Mouse (Mus musculus) CD4-positive, CD25-positive, alpha-beta regulatory T cell, adult 4 months (primary cell): Measurements from ENCODE around the gene Ism1. TPM values are rescaled to one million over a fixed set of nuclear protein-coding genes. Genes with fewer than 3 reads are reported as not detected.

Experiments used
- ATAC-seq: one replicate; pipeline ENCODE4 v1.8.0; 2017
- polyA plus RNA-seq, 2 experiments: library from polyadenylated mRNA; unstranded; fragments of 100-300 nt; shearing (Covaris generic); gene quantifications; one replicate each; pipeline ENCODE4 v1.2.1; 2017

The Ism1 gene
- polyA plus RNA-seq, 2 experiments from 2014 or later, result 0.26 TPM; not detected in 1

DNA sequence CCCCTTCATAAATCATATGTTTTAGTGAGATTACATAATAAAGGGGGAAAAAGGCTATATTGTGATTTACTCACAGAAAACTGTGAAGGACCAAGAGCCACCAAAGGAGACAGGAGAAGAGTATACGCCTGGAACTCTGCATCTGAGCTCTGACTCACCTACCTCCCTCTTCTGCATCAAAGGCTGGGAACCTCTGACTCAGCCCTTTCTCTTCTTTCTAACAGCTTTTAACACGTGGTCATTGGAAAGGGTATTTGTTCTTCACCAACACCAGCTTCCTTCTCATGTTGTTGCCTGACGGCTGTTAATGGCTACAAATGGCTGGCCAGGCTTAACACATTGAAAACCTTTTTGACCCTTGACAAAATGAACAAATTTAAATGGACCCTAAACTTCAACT, 36.2 kb downstream of the Ism1 start:
- no peak for ATAC-seq

DNA sequence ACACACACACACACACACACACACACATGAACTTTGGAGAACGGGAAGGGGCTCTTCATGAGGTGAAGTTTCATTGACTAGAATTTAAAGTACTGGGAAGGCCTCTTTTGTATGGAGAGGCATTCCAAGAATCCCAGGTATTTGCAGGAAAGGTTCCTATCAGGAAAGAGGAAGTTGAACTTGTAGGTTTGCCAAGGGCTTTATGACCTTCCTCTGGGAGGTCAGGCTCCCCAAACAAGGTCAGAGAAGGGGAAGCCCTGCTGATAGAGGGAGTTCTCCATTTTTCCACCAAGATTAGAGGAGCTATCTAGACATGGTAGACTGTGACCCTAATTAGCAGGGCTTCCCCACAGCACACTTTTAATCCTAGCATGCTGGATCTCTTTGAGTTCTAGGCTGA, 39.8 kb downstream of the Ism1 start:
- ATAC-seq, result no peak

DNA sequence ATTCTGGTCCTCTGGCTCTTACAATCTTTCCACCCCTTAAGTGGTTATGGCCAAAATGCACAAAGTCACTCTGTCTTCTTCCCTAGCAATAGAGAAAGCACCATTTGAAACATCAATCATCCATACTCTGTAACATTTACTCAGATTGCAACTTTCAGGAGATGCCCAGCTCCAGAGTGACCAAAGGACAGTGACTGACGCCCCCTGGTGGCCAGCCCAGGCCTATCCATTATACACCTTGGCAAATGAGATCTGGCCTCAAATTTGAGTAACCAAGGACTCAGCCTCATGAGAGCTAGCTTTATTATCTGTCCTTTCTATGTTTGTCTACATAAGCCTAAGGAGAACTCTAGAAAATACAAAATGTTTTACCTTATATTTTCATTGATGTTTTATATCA, 44.7 kb downstream of the Ism1 start:
- no peak for ATAC-seq

DNA sequence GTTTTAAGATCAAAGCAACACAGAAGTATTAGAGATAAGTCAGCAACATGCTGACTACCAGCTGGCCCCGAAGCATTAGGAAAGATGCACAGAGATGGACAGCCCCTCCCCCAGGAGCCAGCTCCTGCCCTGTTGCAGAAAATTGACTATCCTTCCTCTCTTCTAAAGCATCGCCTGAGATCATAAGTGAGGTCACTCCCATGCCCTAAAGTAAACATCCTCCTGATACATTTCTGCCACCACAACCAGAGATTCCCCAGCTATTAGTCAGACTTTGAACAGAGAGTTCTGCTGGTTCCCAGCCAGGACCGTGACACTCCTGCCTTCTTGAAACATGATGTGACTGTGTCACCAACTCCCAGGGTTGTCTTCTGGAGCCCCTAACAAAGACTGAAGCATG, 45.3 kb downstream of the Ism1 start:
- no peak for ATAC-seq

DNA sequence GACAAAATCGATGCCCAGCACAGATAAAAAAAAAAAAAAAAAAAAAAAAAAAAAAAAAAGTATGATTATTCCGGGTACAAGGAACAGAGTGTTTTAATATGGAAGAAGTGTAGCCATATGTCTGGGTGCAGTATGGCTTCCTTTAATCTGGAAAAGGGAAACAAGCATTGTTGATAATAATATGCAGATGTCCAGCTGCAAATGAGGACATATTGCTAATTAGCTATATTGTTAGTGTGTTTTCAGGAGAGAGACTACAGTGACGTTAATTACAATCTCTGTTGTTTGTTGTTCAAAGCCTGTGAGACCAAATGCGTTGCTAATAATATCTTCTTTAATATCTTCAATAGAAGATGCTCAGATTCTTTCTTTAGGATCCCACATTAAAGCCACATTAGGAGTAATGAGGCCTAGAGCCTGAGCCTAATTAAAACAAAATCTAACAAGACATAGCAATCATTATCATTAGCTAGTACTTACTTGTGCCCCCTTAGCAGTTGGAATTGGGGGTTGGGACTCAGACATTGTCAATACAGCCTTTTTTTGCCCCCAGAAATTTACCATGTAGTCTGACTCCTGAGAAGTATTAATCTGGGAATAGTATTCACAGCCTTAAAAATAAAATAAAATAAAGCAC, 46.3 kb downstream of the Ism1 start:
- ATAC-seq, result no peak

DNA sequence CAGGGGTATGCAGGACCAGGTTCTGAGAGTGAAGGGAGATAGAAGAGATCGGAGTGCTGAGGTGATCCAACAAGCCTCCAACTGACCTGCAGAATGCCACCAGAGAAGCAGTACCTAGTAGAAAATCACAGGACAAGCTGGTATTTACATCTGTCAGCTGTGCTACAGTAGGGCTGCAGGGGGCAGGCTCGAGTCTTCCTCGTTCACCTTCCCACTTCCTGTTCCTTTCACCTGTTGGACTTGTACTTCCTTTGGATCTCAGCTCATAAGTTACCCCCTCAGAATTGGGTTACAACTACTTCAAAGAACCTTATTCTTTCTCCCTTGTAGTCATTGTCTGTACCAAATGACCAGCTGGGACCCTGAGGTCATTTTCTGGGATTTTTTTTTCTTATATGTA, 47.4 kb downstream of the Ism1 start:
- no peak for ATAC-seq

GRCm38 (mm10) chr2:139728060-139728459, 50.1 kb downstream of the Ism1 start:
- ATAC-seq, result no peak

- no peak for ATAC-seq
Measured at GRCm38 (mm10) chr2:139729377-139729776, 51.4 kb downstream of the Ism1 start.

DNA sequence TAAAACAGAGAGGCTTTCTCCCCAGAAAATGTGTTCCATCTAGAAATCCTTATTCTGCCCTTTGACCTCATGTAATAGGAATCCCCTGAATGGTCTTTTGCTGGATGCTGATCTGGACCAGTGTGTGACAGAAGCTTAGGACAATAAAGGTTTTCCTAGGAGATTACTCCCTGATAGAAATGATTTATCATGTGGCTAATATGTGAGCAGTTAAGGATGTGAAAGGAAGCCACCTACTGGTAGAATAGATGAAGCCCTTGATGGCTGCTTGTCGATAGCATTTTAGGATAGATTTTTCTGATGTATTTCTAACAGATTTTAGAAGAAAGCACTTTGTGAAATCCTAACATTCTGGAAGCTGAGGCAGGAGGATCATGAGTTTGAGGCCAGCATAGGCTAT, 64.4 kb downstream of the Ism1 start:
- ATAC-seq, result no peak

GRCm38 (mm10) chr2:139757021-139757420, 79.0 kb downstream of the Ism1 start:
- no peak for ATAC-seq

GRCm38 (mm10) chr2:139757456-139757855, 79.5 kb downstream of the Ism1 start:
- no peak for ATAC-seq

GRCm38 (mm10) chr2:139764355-139764754, 86.4 kb downstream of the Ism1 start:
- ATAC-seq, result no peak

GRCm38 (mm10) chr2:139774949-139775570, 97.1 kb downstream of the Ism1 start:
- no peak for ATAC-seq

- ATAC-seq, result no peak
Measured at GRCm38 (mm10) chr2:139776644-139777043, 98.7 kb downstream of the Ism1 start.

DNA sequence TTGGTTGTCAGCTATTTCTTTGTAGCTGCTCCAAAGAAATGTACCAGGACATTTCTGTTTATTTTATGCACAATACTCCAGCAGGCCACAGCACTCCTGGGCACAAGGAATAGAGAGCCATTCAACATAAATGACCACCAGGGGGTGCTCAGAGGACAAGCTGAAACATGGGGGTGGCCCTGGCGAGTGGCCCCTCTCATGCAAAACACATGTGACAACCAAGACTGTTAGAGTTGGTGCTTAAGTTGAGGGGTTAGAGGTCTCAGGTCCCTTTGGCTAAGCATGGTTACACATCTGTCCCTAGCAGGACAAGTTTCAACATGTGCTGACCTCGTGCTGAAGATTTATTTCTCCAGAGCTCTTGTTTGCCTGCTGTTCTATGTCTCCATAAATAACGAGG, 100.3 kb downstream of the Ism1 start:
- ATAC-seq, result peak; percentile 56

DNA sequence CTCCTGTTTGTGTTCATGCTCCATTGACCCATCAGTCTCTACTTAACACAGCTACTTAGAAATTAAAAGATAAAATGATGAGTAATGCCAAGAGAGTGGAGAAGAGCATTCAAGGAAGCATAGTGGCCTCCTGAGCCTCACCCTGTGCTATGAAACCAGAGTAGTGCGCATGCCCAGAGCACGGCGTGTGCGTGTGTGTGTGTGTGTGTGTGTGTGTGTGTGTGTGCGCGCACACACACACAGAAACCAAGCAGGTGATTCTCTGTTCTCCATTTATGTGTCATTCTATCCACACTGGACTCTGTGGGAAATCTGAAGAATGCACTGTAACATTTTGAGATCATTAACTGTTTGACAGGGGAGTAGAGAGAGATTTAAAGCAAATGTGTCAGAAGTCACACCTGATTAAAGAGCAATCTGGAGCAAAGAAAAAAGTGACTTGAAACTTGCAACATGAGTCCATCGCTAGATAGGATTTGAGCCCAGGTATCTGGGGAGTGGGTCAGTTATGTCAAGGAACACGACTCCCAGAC, 105.4 kb downstream of the Ism1 start:
- no peak for ATAC-seq

GRCm38 (mm10) chr2:139784465-139784864, 106.5 kb downstream of the Ism1 start:
- no peak for ATAC-seq

DNA sequence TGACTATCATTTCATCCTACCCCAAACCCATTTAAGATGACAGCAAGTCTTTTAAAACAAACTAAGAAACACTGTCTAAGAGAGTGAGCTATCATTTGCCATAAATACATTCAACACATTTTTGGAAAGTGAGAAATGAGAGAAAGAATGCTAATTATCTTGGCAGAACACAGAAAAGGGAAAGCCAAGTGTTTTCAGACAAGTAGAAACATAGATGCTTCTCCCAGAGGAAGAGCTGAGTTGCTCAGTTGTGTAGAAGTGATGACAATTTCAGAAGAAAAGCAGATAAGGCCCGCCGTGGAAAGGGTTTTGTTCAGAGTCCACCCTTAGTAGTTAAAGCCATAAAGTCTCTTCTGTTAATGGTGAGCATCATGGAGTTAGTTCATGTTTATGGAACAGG, 107.0 kb downstream of the Ism1 start:
- ATAC-seq, result no peak

- ATAC-seq, result no peak
Measured at GRCm38 (mm10) chr2:139788658-139789057, 110.7 kb downstream of the Ism1 start.

- ATAC-seq, result no peak
Measured at GRCm38 (mm10) chr2:139792345-139793120, 114.6 kb downstream of the Ism1 start.

- ATAC-seq, result no peak
Measured at GRCm38 (mm10) chr2:139804041-139804440, 126.1 kb downstream of the Ism1 start.

DNA sequence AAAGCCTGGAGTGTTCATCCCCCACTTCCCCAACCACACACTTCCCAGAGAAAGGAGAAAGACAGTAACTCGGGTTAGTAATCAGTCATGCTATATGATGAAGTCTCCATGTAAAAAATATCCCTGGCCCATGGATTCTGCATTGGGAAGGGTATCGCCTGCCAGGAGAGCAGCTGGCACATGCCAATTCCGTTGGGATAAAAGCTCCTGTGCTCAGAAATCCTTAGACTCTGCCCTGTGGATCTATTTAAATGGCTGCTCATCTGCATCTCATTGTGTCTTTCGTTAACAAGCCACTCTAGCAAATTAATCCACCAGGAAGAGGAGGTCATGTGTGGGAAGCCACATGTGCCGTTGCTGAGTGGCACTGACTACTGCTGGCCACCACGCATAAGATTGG, 129.9 kb downstream of the Ism1 start:
- ATAC-seq, result no peak
